Mouse (Mus musculus): ENCODE data around the gene Rngtt.

Gene Rngtt

DNA sequence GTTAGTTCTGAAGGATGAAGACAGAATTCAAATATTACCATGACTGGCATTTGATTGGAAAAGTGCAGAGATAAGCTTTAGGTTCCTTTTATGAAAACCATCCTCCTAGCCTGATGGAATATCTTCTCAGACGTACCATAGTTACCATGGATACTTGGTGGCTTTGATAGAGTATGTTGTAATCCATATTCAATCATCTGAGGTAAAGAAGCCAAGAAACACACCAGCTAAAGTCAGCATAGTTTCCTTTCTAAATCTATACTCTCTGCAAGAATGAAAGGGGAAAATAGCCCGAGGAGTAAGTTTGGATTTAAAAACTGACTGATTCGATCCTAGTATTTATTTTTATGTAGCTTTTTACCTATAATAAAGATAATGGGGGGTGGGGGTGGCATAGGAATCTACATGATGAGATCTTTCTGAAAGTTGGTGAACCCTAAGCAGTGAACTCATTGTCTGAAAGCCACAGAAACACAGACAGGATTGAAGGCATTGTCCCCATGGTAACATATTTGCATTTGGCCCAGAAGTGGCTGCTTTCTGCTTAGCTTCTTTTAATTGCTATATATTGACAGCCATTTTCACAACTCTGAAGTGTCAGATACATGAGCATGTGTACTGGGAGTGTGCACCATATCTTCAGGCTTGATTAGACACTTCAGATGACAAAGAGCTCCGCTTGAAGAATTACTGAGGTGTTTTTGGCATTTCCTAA, 188.2 kb downstream of the Rngtt start:
- Histone ChIP-seq H3K36me3 (ENCODE audit: control insufficient read depth, insufficient read depth, low read length, poor library complexity, severe bottlenecking) (peaks cover 5% of the 10 kb centered on the region), H3K27me3 (ENCODE audit: control insufficient read depth, insufficient read depth, low read length, poor library complexity, severe bottlenecking) (no peaks in the 10 kb centered on the region)
- no peak for DNase-seq (ENCODE audit: low read depth, low spot score)

DNA sequence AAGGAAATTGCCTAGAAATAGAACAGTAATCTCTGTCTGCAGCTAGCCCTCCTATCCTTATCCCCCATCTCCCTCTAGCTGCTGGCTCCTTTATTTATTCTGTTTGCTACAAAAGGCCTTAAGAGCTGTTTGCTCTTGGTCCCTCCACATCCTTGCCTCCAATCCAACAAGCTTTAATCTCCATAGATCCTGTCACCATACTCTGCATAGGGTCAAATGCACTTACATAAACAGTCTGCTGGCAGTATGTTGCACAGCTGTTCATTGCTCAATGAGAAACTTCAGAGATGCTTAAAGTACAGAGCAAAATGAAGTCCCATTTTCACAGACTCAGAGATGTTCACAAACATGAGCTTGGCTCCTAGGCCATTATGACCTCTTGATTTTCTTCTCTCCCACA, 196.5 kb downstream of the Rngtt start:
- H3K36me3 ChIP-seq (ENCODE audit: control insufficient read depth, insufficient read depth, low read length, poor library complexity, severe bottlenecking): peaks cover 5% of the 10 kb centered on the region

DNA sequence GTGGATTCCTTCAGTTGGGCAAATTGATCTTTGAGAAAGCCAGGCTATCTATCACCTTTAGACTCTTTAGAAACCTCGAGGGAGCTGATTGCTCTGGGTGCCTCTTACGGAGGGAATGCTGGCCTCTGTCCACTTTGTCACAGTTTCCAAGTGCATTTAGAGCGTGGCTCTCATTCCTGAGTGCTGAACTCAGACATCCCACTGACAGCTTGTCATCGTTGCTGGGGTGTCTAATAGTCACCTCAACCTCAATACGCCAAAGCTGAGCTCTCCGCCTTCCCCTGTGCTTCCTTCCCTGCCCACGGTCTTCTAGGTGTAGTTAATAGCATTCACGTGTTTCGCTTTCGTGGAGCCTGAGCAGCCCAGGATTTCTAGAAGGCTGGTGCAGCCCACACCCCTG, 200.4 kb downstream of the Rngtt start:
- DNase-seq (ENCODE audit: low read depth, low spot score): no peak
- no peaks in the 10 kb centered on the region for H3K36me3 ChIP-seq (ENCODE audit: control insufficient read depth, insufficient read depth, low read length, poor library complexity, severe bottlenecking)
- no peaks in the 10 kb centered on the region for H3K27me3 ChIP-seq (ENCODE audit: control insufficient read depth, insufficient read depth, low read length, poor library complexity, severe bottlenecking)

More for the DNA sequence above, 196.5 kb downstream of the Rngtt start:
- H3K27me3 ChIP-seq (ENCODE audit: control insufficient read depth, insufficient read depth, low read length, poor library complexity, severe bottlenecking): no peaks in the 10 kb centered on the region
- no peak for DNase-seq (ENCODE audit: low read depth, low spot score)

DNA sequence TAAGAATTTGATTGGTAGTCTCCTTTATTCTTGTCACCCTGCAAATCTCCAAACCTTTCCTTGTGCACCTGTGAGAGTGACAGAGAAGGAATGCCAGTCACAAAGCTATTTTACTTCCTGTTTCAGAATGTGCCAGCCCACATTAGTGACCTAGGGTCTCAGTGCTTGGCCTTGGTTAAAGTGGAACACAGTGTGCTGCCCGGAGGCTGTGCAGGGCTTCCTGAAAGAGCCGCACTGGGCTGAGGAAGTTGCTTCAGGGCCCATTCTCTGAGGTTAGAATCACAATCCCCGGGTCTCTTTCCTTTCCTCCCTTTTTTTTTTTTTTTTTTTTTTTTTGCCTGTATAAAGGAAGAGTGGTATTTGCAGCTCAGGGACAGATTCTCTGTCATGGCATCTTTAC, 203.3 kb downstream of the Rngtt start:
- Histone ChIP-seq H3K36me3 (ENCODE audit: control insufficient read depth, insufficient read depth, low read length, poor library complexity, severe bottlenecking) (no peaks in the 10 kb centered on the region), H3K27me3 (ENCODE audit: control insufficient read depth, insufficient read depth, low read length, poor library complexity, severe bottlenecking) (no peaks in the 10 kb centered on the region)
- no peak for DNase-seq (ENCODE audit: low read depth, low spot score)

DNA sequence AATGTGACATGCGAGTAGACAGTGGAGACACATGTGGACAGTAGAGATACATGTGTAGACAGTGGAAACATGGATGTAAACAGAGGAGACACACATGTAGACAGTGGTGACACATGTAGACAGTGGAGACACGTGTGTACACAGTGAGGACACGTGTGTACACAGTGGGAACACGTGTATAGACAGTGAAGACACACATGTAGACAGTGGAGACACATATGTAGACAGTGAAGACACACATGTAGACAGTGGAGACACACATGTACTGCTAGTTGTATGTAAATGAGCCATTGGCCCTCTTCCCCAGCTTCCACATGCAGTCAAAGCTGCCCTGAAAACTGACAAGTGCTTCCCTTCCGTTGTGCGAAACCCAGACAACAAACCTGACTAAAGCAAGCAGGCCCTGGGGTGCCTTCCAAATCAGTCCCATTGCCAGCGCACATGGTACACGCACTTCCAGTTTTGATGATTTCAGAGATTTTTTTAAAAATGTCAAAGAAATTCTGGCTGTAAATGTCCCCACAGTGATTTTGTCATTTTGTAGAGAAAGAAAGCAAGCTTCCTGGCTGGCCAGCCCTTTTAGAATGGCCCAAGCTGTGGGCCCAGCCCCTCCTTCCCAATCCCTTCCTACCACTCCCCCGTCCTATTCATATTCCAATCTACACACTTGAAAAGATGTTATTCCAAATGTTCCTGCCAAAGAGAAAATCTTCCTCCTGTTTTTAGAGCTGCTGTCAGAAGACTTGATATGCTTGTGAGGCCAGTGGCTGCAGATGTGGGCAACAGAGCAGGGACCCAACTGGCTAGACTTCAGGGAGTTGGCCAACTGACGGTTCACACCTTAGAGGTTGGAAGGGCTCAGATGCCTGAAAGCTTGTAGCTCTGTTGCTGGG, 204.2 kb downstream of the Rngtt start:
- no peak for DNase-seq (ENCODE audit: low read depth, low spot score)
- H3K36me3 ChIP-seq (ENCODE audit: control insufficient read depth, insufficient read depth, low read length, poor library complexity, severe bottlenecking): no peaks in the 10 kb centered on the region
- H3K27me3 ChIP-seq (ENCODE audit: control insufficient read depth, insufficient read depth, low read length, poor library complexity, severe bottlenecking): no peaks in the 10 kb centered on the region

DNA sequence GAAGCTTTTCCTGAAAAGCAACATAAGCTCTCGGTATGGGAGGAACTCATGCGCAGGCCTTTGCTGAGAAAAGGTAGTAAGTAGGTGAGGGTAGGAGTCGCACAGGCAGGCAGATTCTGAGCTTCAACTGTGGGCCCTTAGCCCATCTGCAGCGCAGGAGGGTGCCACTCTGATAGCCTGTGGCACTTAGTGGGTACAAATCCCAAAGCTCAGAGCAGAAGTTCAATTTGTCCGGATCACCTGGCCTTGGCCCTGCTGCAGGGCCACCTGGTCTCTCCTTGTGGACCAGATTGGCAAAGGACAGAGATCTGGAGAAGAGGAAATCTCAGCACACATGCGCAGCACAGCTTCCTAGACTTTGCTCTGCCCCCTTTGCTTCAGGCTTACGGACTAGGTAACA, 210.1 kb downstream of the Rngtt start:
- Histone ChIP-seq H3K27me3 (ENCODE audit: control insufficient read depth, insufficient read depth, low read length, poor library complexity, severe bottlenecking) (no peaks in the 10 kb centered on the region), H3K36me3 (ENCODE audit: control insufficient read depth, insufficient read depth, low read length, poor library complexity, severe bottlenecking) (no peaks in the 10 kb centered on the region)
- DNase-seq (ENCODE audit: low read depth, low spot score): no peak

DNA sequence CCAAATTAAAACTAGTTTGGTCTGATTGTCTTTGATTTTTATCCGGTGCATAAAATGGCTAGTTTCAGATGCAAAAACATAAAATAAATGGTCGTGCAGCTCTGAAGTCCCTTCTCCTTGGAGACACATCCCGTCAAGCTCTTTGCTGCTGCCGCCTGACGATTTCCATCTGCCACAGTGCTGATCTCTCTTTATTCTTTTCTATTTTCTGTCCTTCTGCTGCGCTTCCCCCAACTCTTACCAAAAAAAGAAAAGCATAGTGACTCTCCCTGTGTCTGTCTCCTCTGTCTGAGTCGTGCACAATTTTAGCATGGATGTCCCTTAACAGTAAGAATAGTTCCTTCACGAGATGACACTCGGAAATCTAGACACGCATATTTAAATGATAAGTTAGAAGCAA, 210.8 kb downstream of the Rngtt start:
- no peak for DNase-seq (ENCODE audit: low read depth, low spot score)
- Histone ChIP-seq H3K27me3 (ENCODE audit: control insufficient read depth, insufficient read depth, low read length, poor library complexity, severe bottlenecking) (no peaks in the 10 kb centered on the region), H3K36me3 (ENCODE audit: control insufficient read depth, insufficient read depth, low read length, poor library complexity, severe bottlenecking) (no peaks in the 10 kb centered on the region)

DNA sequence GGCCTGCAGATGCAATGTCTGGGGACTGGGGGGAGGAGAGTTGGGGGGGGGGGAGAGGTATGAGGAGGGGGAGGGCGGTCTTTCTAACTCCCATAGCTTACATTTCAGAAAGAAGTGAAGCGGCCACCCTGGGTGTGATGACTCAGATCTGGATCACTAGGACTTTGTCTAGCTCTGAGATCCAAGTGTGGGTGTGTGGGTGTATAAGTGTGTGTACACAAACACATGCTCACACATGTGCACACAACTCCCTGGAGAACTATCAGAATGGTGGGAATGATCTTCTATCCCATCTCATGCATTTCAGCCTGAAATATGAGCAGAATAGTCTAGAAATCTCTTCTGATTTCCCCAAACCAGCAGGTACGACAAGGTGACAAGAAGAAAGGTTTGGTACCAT, 213.7 kb downstream of the Rngtt start:
- Histone ChIP-seq H3K27me3 (ENCODE audit: control insufficient read depth, insufficient read depth, low read length, poor library complexity, severe bottlenecking) (no peaks in the 10 kb centered on the region), H3K36me3 (ENCODE audit: control insufficient read depth, insufficient read depth, low read length, poor library complexity, severe bottlenecking) (no peaks in the 10 kb centered on the region)
- DNase-seq (ENCODE audit: low read depth, low spot score): no peak

DNA sequence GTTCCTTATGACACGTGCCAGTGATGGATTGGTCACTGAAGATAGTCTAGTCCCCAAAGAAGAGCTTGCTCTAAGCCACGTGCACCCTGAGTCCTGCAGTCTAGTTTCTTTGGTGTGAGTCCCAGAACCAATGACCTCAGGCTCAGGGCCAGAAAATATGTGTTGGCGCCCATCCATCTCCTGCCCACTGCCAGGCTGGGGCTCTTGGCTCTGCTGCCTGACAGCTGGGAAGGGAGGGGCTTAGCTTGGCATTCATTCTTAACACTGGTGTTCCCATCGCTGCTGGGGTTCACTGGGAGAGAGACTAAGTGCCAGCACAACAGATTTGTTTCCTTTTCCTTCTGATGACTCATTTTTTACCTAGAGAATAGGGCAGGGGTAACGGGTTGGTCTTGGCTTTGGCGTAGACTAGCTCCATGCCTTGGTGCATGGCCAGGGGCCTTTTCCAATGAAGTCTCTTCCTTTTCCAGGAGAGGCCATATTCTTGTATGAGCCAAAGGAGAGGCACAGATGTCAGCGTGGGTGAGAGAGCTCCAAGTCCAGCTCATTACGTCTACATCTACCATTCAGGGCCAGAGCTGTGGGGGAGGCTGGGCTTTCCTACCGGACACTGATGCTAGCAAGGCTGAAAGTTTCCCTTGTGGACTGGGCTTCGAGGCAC, 214.5 kb downstream of the Rngtt start:
- H3K27me3 ChIP-seq (ENCODE audit: control insufficient read depth, insufficient read depth, low read length, poor library complexity, severe bottlenecking): no peaks in the 10 kb centered on the region
- DNase-seq (ENCODE audit: low read depth, low spot score): no peak
- no peaks in the 10 kb centered on the region for H3K36me3 ChIP-seq (ENCODE audit: control insufficient read depth, insufficient read depth, low read length, poor library complexity, severe bottlenecking)

DNA sequence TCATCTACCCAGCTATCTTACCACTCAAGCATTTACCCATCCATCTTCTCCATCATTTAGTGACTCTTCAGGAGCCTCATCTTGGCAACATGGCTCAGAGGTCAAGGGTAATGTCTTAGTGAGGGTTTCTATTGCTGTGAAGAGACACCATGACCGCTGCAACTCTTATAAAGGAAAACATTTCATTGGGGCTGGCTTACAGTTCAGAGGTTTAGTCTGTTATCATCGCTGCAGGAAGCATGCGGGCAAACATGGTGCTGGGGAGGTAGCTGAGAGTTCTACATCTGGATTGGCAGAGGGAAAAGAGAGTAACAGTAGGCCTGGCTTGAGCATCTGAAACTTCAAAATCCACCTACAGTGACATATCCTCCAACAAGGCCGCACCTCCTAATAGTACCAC, 215.2 kb downstream of the Rngtt start:
- no peak for DNase-seq (ENCODE audit: low read depth, low spot score)
- Histone ChIP-seq H3K27me3 (ENCODE audit: control insufficient read depth, insufficient read depth, low read length, poor library complexity, severe bottlenecking) (no peaks in the 10 kb centered on the region), H3K36me3 (ENCODE audit: control insufficient read depth, insufficient read depth, low read length, poor library complexity, severe bottlenecking) (no peaks in the 10 kb centered on the region)

DNA sequence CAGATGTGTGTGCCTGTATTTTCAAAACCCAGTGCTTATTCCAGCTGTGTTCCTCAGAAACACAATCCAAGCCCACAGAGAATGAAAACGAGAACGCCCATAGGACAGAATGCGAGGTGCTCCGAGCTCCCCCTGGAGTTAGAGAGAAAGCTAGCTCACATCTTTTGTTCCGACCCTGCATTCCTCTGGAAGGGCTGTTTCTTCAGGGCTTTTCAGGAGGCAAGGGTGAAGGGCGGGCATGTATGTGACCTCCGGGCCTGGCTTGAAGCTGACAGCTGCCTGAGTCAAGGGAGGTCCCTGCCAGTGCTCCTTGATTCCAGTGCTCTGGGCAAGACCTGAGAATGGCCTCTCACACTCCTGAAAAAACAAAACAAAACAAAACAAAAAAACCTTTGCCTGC, 216.0 kb downstream of the Rngtt start:
- Histone ChIP-seq H3K36me3 (ENCODE audit: control insufficient read depth, insufficient read depth, low read length, poor library complexity, severe bottlenecking) (no peaks in the 10 kb centered on the region), H3K27me3 (ENCODE audit: control insufficient read depth, insufficient read depth, low read length, poor library complexity, severe bottlenecking) (no peaks in the 10 kb centered on the region)
- DNase-seq (ENCODE audit: low read depth, low spot score): no peak

DNA sequence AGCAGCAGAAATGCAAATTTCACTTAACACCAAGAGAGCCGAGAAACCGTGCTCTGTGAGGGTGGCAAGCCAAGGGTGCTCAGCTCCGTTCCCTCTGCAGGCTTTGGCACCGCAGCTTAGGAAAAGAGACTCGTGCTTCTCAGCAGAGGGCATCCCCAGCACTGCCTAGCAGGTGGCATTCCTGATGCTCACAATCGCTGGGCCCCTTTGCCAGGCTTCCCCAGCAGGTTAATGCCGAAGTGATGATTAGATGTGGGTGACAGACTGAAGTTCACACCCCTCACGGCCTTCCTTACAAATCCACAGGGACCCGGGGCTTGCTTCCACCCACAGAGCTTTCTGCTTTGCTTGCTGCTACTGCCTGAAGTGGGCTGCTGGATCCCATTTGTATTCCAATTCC, 216.6 kb downstream of the Rngtt start:
- H3K27me3 ChIP-seq (ENCODE audit: control insufficient read depth, insufficient read depth, low read length, poor library complexity, severe bottlenecking): no peaks in the 10 kb centered on the region
- no peaks in the 10 kb centered on the region for H3K36me3 ChIP-seq (ENCODE audit: control insufficient read depth, insufficient read depth, low read length, poor library complexity, severe bottlenecking)
- DNase-seq (ENCODE audit: low read depth, low spot score): no peak

DNA sequence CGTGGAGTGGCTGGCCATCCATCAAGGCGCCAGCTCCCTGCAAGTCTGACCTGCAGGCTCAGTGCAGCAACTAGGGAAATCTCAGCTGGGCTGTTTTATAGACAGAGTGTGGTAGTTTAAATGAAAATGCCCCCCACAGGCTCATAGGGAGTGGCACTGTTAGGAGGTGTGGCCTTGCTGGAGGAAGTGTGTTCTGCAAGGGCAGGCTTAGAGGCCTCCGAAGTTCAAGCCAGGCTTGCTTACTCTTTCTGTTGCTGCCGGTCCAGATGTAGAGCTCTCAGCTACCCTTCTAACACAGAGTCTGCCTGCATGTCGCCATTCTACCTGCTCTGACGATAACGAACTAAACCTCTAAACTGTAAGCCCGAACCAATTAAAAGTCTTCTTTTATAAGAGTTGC, 222.5 kb downstream of the Rngtt start:
- Histone ChIP-seq H3K27me3 (ENCODE audit: control insufficient read depth, insufficient read depth, low read length, poor library complexity, severe bottlenecking) (no peaks in the 10 kb centered on the region), H3K36me3 (ENCODE audit: control insufficient read depth, insufficient read depth, low read length, poor library complexity, severe bottlenecking) (no peaks in the 10 kb centered on the region)
- no peak for DNase-seq (ENCODE audit: low read depth, low spot score)

DNA sequence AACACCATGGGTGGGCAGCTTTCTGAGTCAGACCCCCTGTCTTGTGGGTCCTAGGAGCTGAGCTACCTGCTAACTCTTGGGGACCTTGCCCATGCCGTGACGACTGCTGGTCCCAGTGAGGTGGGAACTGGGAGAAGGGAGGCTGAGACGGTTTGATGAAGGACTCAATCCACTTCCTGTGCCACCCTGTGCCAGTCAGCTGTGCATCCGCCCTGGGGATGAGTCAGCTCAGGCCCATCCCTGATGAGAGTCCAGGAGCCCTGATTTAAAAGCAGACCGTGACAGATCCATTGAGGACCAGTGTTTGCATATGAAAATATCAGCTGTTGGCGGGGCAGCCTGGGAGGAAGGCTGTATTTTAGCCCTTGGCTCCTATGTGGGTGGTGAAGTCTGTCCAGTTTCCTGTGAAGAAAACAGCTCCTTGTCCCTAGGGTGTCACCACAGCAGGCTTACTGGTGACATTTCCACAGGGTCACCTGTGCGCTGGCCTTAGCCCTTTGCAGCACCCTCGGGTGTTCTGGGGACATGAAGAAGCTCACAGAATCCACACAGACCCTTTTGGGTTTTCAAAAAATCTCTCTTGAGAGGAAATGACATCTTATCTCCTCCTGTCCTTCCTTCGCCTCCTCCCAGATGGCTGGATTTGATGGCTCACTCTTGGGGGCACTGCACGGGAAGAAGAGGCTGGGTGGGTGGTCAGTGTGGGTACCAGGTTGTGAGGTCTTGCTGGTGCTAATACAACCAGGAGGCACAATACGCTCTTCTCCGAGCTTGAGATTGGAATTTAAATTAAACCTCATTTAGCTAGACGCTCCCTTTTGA, 234.9 kb downstream of the Rngtt start:
- H3K27me3 ChIP-seq (ENCODE audit: control insufficient read depth, insufficient read depth, low read length, poor library complexity, severe bottlenecking): no peaks in the 10 kb centered on the region
- DNase-seq (ENCODE audit: low read depth, low spot score): no peak
- H3K36me3 ChIP-seq (ENCODE audit: control insufficient read depth, insufficient read depth, low read length, poor library complexity, severe bottlenecking): no peaks in the 10 kb centered on the region
